Mouse (Mus musculus): Measurements from ENCODE around the gene Kazn. TPM values are rescaled to one million over a fixed set of nuclear protein-coding genes. Genes with fewer than 3 reads are reported as not detected.

Kazn gene
- polyA plus RNA-seq, 1 experiment from 2014 or later = 13.2 TPM

DNA sequence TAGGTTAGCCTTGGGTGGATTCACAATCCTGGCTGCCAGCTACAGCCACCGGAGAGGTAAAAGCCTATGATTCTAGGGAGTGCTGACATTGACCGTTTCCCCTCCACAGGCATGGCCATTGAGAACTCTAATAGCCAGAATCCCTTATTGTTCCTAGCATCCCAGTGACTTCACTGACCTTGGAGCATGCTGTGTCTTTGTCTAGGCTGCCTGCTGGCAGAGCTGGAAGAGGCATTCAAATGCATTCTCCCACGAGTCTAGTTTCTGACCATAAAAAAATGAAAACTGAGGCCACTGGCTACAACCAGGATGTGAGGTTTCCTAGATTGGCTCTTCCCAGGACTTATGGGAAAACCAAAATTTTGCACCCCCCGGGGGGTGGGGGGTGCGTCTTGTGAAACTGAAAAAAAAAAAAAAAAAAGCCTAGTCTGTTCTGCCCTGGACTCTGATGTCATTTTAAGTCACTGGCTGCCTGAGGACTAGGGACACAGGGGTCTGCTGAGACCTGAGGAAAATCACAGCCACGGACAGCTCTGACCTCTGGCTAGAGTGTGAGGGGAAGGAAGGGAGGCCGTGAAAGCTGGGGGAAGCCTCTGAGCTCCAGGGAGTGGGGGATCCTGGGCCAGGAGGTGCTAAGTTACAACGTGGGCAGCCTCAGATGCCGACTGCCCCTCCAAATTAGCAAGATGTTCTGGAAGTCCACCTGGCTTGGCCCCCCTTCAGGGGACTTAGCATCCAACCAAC lies 100.7 kb downstream of the Kazn start:
- no peaks in the 10 kb centered on the region for H3K9me3 ChIP-seq (replicated peaks; ENCODE audit: control insufficient read depth, low read length)

DNA sequence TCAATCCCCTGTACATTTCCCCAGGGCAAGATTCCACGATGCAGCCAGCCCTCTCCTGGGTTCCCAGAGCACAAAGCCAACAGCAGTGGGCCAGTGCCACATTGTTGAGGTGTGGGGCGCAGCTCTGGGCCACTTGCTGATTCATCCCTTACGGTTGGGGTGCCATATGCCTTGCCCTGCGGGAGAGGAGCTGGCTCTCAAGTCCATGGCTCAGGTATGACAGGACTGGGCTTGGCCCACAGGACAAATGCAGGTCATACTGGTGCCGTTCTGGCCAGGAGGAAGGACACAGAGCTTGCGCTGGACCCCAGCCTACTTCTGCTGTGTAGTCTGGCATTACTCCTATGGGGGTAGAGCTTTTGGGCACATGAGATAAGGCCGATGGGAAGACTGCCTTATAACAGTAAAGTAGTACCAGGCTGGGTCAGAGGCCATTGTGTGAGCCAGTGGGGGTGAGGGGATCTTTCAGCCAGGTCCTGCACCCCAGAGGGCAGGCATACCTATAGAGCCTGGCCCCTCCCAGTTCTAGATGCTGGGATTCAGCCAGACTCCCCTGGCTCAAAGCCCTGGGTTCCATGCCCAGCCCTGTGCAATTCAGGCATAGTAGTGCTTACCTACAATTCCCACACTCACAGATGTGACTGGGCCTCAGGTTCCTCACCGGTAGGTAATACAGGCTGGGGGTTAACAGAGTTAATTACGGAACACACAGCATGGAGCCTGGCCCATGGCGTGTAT lies 102.3 kb downstream of the Kazn start:
- Histone ChIP-seq H3K9ac (ENCODE audit: low read length) (no peak overlapping the region), H3K36me3 (ENCODE audit: control insufficient read depth, insufficient read depth, low read length) (no peaks in the 10 kb centered on the region), H3K27ac (ENCODE audit: low read length) (no peak overlapping the region), H3K4me1 (ENCODE audit: control insufficient read depth, insufficient read depth, low read length) (no peaks in the 10 kb centered on the region), H3K4me2 (ENCODE audit: low read depth, low read length) (no peak overlapping the region), H3K27me3 (ENCODE audit: control insufficient read depth, insufficient read depth, low read length) (no peaks in the 10 kb centered on the region), H3K4me3 (replicated peaks; ENCODE audit: low read length) (no peak overlapping the region), H3K9me3 (replicated peaks; ENCODE audit: control insufficient read depth, low read length) (no peaks in the 10 kb centered on the region)
- no peak for ATAC-seq (ENCODE audit: insufficient read depth, low FRiP score)
- whole genome bisulfite sequencing = 93% methylated on average over 10 of the region's 10 CpGs

More for the DNA sequence above, 100.7 kb downstream of the Kazn start:
- no peak overlapping the region for H3K27ac ChIP-seq (ENCODE audit: low read length)
- 61% methylated on average over 9 of the region's 9 CpGs for WGBS
- no peak overlapping the region for H3K4me3 ChIP-seq (replicated peaks; ENCODE audit: low read length)
- no peak overlapping the region for H3K4me2 ChIP-seq (ENCODE audit: low read depth, low read length)
- no peaks in the 10 kb centered on the region; the same call in 1 of the 2 replicates for H3K36me3 ChIP-seq (ENCODE audit: control insufficient read depth, insufficient read depth, low read length)
- no peak for ATAC-seq (ENCODE audit: insufficient read depth, low FRiP score)
- H3K4me1 ChIP-seq (ENCODE audit: control insufficient read depth, insufficient read depth, low read length) = no peaks in the 10 kb centered on the region
- H3K27me3 ChIP-seq (ENCODE audit: control insufficient read depth, insufficient read depth, low read length) = no peaks in the 10 kb centered on the region
- H3K9ac ChIP-seq (ENCODE audit: low read length) = no peak overlapping the region

DNA sequence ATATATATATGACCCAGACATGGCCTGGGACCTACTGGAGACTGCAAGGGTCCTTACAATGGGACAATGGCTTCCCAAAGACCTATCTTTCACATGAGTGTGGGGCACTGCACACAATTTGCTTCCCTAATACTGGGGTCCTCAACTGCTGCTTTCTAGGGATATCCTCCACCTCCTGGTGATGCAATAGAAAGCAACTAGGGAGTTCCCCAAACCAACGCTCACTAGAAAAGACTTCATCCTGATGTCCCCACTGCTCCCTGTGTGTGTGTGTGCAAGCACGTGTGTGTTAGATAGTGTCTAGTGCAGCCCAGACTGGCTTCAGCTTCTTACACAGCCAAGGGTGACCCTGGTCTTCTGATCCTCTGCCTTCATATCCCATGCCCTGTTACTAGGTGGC lies 103.7 kb downstream of the Kazn start:
- Histone ChIP-seq H3K36me3 (ENCODE audit: control insufficient read depth, insufficient read depth, low read length) (no peaks in the 10 kb centered on the region), H3K9me3 (replicated peaks; ENCODE audit: control insufficient read depth, low read length) (no peaks in the 10 kb centered on the region), H3K4me1 (ENCODE audit: control insufficient read depth, insufficient read depth, low read length) (no peaks in the 10 kb centered on the region), H3K27ac (ENCODE audit: low read length) (no peak overlapping the region), H3K4me2 (ENCODE audit: low read depth, low read length) (no peak overlapping the region), H3K4me3 (replicated peaks; ENCODE audit: low read length) (no peak overlapping the region), H3K9ac (ENCODE audit: low read length) (no peak overlapping the region), H3K27me3 (ENCODE audit: control insufficient read depth, insufficient read depth, low read length) (no peaks in the 10 kb centered on the region)
- WGBS = 92% methylated on average over 2 of the region's 2 CpGs
- no peak for ATAC-seq (ENCODE audit: insufficient read depth, low FRiP score)

DNA sequence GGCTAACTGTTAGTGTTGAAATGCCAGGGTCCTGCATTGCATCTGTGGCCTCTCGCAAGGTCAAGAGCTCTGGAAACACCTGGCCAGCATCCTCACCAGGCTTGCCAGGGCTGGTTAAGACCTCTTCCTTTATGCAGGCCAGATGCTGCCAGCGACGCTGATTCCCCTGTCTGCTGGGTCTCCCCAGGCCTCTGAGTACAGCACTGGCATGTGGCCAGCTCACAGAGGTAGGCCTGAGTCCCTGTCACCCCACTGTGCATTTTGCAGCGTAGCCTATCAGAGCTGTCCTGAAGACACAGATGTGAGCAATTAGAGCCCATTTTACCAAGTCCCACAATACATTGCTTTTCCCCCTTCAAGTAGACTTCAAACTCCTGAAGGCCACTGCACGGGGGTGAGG lies 109.0 kb downstream of the Kazn start:
- Histone ChIP-seq H3K36me3 (ENCODE audit: control insufficient read depth, insufficient read depth, low read length) (no peaks in the 10 kb centered on the region), H3K4me1 (ENCODE audit: control insufficient read depth, insufficient read depth, low read length) (no peaks in the 10 kb centered on the region), H3K9ac (ENCODE audit: low read length) (no peak overlapping the region), H3K4me2 (ENCODE audit: low read depth, low read length) (no peak overlapping the region), H3K27ac (ENCODE audit: low read length) (no peak overlapping the region), H3K9me3 (replicated peaks; ENCODE audit: control insufficient read depth, low read length) (no peaks in the 10 kb centered on the region), H3K4me3 (replicated peaks; ENCODE audit: low read length) (no peak overlapping the region), H3K27me3 (ENCODE audit: control insufficient read depth, insufficient read depth, low read length) (no peaks in the 10 kb centered on the region)
- 73% methylated on average over 5 of the region's 5 CpGs for WGBS
- no peak for ATAC-seq (ENCODE audit: insufficient read depth, low FRiP score)

DNA sequence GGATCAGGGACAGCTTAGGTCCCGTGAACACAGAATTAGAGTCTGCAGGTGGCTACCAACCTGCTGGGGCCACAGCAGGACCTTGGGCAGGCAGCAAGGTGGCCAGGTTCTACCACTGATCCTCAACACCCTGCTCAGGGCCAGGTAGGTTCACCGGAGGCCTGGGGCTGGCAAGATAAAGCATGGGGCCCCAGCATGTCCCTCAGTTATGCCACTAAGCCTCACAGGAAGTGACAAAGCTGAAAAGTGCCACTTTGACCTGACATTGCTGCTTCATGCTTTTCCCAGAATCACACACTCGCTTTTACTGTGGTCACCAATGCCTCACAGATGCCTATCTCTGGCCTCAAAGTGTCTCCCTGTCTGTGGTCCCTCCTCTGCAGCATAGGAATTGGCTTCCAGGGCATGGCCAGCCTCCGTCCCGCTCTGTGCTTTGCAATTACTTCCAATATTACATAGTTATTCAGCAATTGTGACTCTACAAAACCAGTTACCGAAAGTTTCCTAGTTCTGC lies 111.9 kb downstream of the Kazn start:
- Histone ChIP-seq H3K36me3 (ENCODE audit: control insufficient read depth, insufficient read depth, low read length) (no peaks in the 10 kb centered on the region), H3K4me1 (ENCODE audit: control insufficient read depth, insufficient read depth, low read length) (no peaks in the 10 kb centered on the region), H3K4me3 (replicated peaks; ENCODE audit: low read length) (no peak overlapping the region), H3K27me3 (ENCODE audit: control insufficient read depth, insufficient read depth, low read length) (no peaks in the 10 kb centered on the region), H3K27ac (ENCODE audit: low read length) (no peak overlapping the region), H3K9ac (ENCODE audit: low read length) (no peak overlapping the region), H3K9me3 (replicated peaks; ENCODE audit: control insufficient read depth, low read length) (no peaks in the 10 kb centered on the region), H3K4me2 (ENCODE audit: low read depth, low read length) (no peak overlapping the region)
- WGBS = 83% methylated on average over 6 of the region's 6 CpGs
- ATAC-seq (ENCODE audit: insufficient read depth, low FRiP score) = no peak

DNA sequence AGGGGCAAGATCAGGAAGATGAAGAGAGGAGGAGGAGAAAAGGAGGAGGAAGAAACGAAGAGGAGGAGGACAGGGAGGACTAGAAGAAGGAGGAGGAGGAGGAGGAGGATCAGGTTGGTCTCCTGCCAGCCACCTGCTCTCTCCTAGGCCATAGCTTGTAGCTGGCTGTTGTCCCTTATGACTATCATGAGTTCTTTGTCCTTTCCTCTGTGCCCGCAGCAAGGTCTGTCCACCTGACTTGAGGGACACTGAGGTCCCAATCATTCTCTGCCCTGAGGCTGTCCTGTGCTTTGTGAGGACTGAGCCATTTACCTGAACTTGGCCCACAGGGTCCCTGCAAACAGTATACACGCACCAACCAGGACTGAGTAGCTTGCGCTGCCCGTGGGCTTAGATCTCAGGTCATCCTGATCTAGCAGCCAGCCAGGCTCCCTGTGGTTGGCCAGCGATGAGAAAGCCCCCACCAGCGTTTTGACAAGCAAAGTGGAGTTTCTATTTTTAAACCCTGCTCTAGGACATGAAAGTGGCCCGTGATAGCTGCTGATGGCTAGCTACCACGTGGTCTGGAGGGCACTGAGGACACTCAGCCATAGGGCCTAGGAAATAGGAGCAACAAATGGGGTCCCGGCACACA lies 112.4 kb downstream of the Kazn start:
- no peak overlapping the region for H3K9ac ChIP-seq (ENCODE audit: low read length)
- no peak overlapping the region for H3K27ac ChIP-seq (ENCODE audit: low read length)
- no peaks in the 10 kb centered on the region for H3K36me3 ChIP-seq (ENCODE audit: control insufficient read depth, insufficient read depth, low read length)
- no peaks in the 10 kb centered on the region for H3K9me3 ChIP-seq (replicated peaks; ENCODE audit: control insufficient read depth, low read length)
- WGBS = 65% methylated on average over 10 of the region's 10 CpGs
- no peaks in the 10 kb centered on the region for H3K4me1 ChIP-seq (ENCODE audit: control insufficient read depth, insufficient read depth, low read length)
- no peak for ATAC-seq (ENCODE audit: insufficient read depth, low FRiP score)
- H3K4me2 ChIP-seq (ENCODE audit: low read depth, low read length) = no peak overlapping the region
- H3K27me3 ChIP-seq (ENCODE audit: control insufficient read depth, insufficient read depth, low read length) = no peaks in the 10 kb centered on the region
- H3K4me3 ChIP-seq (replicated peaks; ENCODE audit: low read length) = no peak overlapping the region

DNA sequence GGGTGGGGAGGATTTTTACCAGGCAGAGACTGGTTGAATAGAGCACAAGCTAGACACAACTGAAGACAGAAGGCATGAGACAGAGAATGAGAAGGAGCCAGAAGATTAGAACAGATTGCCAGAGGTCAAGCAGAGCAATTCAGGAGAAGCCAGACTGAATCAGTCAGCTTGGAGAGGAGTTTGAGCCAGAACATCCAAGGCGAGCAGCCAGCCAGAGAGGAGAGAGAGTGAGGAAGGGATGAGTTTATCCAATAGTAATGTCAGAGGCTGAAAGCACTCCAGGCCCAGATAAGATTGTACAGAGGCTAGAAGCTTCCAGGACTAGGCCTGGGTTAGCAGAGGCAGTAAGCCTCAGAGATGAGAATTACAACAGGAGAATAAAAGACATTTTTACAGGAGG lies 118.0 kb downstream of the Kazn start:
- no peak overlapping the region for H3K27ac ChIP-seq (ENCODE audit: low read length)

DNA sequence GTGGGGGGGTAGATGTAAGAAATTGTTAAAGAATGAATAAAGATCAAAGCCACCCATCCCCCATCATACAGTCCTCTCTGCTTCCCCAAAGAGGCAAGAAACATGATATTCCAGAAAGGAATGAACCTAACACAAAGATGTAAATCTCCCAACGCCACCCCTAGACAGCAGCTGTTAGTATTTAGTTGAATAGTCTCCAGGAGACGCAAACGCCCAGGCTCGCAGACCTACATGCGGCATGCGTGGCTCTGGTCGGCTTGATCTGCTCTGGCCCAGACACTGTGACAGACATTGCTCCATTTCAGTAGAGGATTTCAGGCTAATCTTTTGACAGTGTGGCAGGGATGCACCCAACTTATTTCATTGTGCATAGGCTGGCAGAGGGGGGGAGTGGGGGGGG lies 120.7 kb downstream of the Kazn start:
- Histone ChIP-seq H3K4me3 (replicated peaks; ENCODE audit: low read length) (no peak overlapping the region), H3K9ac (ENCODE audit: low read length) (no peak overlapping the region), H3K27me3 (ENCODE audit: control insufficient read depth, insufficient read depth, low read length) (no peaks in the 10 kb centered on the region), H3K4me1 (ENCODE audit: control insufficient read depth, insufficient read depth, low read length) (no peaks in the 10 kb centered on the region), H3K4me2 (ENCODE audit: low read depth, low read length) (no peak overlapping the region), H3K27ac (ENCODE audit: low read length) (no peak overlapping the region), H3K36me3 (ENCODE audit: control insufficient read depth, insufficient read depth, low read length) (no peaks in the 10 kb centered on the region), H3K9me3 (replicated peaks; ENCODE audit: control insufficient read depth, low read length) (no peaks in the 10 kb centered on the region)
- WGBS = 37% methylated on average over 7 of the region's 7 CpGs
- no peak for ATAC-seq (ENCODE audit: insufficient read depth, low FRiP score)

More for the DNA sequence above, 118.0 kb downstream of the Kazn start:
- Histone ChIP-seq H3K4me1 (ENCODE audit: control insufficient read depth, insufficient read depth, low read length) (no peaks in the 10 kb centered on the region), H3K4me3 (replicated peaks; ENCODE audit: low read length) (no peak overlapping the region), H3K9ac (ENCODE audit: low read length) (no peak overlapping the region), H3K4me2 (ENCODE audit: low read depth, low read length) (no peak overlapping the region), H3K9me3 (replicated peaks; ENCODE audit: control insufficient read depth, low read length) (no peaks in the 10 kb centered on the region), H3K36me3 (ENCODE audit: control insufficient read depth, insufficient read depth, low read length) (no peaks in the 10 kb centered on the region), H3K27me3 (ENCODE audit: control insufficient read depth, insufficient read depth, low read length) (no peaks in the 10 kb centered on the region)
- ATAC-seq (ENCODE audit: insufficient read depth, low FRiP score) = no peak
- WGBS = 23% methylated on average over 1 of the region's 1 CpGs

DNA sequence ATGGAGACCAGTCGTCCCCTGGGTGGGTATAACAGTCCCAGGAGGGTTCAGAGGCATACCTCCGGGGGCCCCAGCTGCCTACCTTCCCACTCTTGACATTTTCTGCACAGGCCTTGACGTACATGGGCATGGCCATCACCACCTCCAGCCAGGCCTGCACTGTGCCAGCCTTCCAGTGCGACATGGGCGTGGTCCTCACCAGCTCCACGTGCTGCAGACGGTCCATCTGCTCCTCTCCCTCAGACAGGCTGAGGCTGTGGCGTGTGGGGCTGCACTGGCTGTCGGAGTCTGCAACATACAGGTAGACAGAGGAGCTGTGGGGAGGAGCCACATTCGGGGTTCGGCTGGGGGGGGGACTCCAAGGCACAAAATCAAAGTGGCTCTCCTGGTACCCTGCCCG lies 121.2 kb downstream of the Kazn start:
- no peak overlapping the region for H3K9ac ChIP-seq (ENCODE audit: low read length)
- H3K36me3 ChIP-seq (ENCODE audit: control insufficient read depth, insufficient read depth, low read length) = no peaks in the 10 kb centered on the region
- H3K4me3 ChIP-seq (replicated peaks; ENCODE audit: low read length) = no peak overlapping the region
- no peak overlapping the region for H3K27ac ChIP-seq (ENCODE audit: low read length)
- no peaks in the 10 kb centered on the region for H3K27me3 ChIP-seq (ENCODE audit: control insufficient read depth, insufficient read depth, low read length)
- no peak overlapping the region for H3K4me2 ChIP-seq (ENCODE audit: low read depth, low read length)
- WGBS = 79% methylated on average over 12 of the region's 12 CpGs
- no peaks in the 10 kb centered on the region for H3K4me1 ChIP-seq (ENCODE audit: control insufficient read depth, insufficient read depth, low read length)
- H3K9me3 ChIP-seq (replicated peaks; ENCODE audit: control insufficient read depth, low read length) = no peaks in the 10 kb centered on the region
- ATAC-seq (ENCODE audit: insufficient read depth, low FRiP score) = no peak
